Mouse (Mus musculus): Measurements from ENCODE around the gene Car1. TPM values are rescaled to one million over a fixed set of nuclear protein-coding genes. Genes with fewer than 3 reads are reported as not detected.

Gene Car1
- total and polyA plus RNA-seq, 2 experiments from 2014 or later, result 0.17 TPM; not detected in 1

DNA sequence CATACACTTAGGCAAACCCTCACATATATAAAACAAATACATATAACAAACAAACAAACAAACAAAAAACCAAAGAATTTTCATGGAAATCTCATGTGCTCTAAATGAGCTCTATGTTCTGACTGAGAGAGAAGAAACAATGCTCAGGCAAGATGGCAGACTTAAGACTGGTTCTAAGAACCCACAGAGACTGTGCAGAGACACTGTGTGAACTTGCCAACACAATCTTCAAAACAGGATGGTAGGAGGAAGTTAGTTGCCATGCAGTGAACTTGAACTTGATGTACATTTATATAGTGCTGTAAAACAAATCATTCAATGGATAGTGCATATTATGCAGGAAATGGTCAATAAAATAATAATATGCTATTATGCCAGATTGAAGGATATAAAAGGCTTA lies 1.5 kb downstream of the Car1 start:
- Histone ChIP-seq H3K4me1 (ENCODE audit: insufficient read depth, low read length) (no peaks in the 10 kb centered on the region), H3K9me3 (ENCODE audit: low read length) (no peaks in the 10 kb centered on the region), H3K27ac (ENCODE audit: low read depth, low read length) (no peak overlapping the region), H3K9ac (replicated peaks; ENCODE audit: low read length, poor library complexity, severe bottlenecking) (no peak overlapping the region), H3K36me3 (ENCODE audit: insufficient read depth, low read length) (no peaks in the 10 kb centered on the region), H3K27me3 (ENCODE audit: insufficient read depth, low read length) (no peaks in the 10 kb centered on the region), H3K4me2 (ENCODE audit: low read depth, low read length, poor library complexity, severe bottlenecking) (no peak overlapping the region), H3K4me3 (ENCODE audit: low read depth, low read length) (no peak overlapping the region)
- ATAC-seq (ENCODE audit: low FRiP score) (no peak), DNase-seq (ENCODE audit: low spot score) (no peak)
- no peak for TF ChIP-seq CTCF (IDR thresholded peaks at IDR 0.05)

DNA sequence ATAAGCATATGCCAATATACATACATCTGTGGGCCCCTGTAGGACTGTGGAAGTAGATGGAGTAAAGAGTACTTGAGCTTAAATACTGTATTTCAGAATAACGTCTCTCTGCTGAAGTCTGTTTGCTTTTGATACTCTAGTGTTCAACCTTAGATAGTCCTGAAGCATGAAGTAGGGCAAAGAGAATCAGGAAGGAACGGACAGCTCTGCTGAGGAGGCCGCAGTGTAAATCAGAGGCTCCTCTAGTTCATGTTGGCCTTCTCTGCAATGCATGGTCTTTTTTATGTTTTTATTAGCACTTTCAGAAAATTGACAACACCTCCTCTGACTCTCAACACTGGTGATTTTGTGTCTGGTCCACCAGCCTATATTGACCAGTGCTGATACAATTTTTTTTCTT lies 2.2 kb downstream of the Car1 start:
- Histone ChIP-seq H3K27me3 (ENCODE audit: insufficient read depth, low read length) (no peaks in the 10 kb centered on the region), H3K4me2 (ENCODE audit: low read depth, low read length, poor library complexity, severe bottlenecking) (no peak overlapping the region), H3K9ac (replicated peaks; ENCODE audit: low read length, poor library complexity, severe bottlenecking) (no peak overlapping the region), H3K9me3 (ENCODE audit: low read length) (no peaks in the 10 kb centered on the region), H3K36me3 (ENCODE audit: insufficient read depth, low read length) (no peaks in the 10 kb centered on the region), H3K27ac (ENCODE audit: low read depth, low read length) (no peak overlapping the region), H3K4me1 (ENCODE audit: insufficient read depth, low read length) (no peaks in the 10 kb centered on the region), H3K4me3 (ENCODE audit: low read depth, low read length) (no peak overlapping the region)
- ATAC-seq (ENCODE audit: low FRiP score), result no peak
- DNase-seq (ENCODE audit: low spot score), result no peak
- no peak for TF ChIP-seq CTCF (IDR thresholded peaks at IDR 0.05)
- 89% methylated on average over 3 of the region's 3 CpGs for WGBS

DNA sequence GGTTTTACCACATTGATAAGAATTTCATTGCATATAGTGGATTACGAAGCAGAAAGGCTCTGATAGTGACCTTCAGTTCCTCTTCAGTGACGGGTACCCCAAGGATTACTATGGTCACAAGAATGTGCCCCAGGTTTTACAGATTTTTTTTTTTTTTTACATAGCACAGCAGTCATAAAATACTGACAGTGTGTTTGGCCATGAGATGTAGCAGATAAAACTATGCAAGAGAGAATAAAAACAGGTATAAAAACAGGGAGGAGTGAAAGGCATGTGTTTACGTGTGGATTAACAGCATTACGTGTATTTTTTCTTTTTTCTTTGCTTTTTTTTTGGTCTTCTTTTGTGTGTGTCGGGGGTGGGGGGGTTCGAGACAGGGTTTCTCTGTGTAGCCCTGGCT lies 3.3 kb downstream of the Car1 start:
- no peaks in the 10 kb centered on the region for H3K4me1 ChIP-seq (ENCODE audit: insufficient read depth, low read length)
- H3K9me3 ChIP-seq (ENCODE audit: low read length), result no peaks in the 10 kb centered on the region
- no peak overlapping the region for H3K4me2 ChIP-seq (ENCODE audit: low read depth, low read length, poor library complexity, severe bottlenecking)
- WGBS, result 83% methylated on average over 6 of the region's 6 CpGs
- H3K27ac ChIP-seq (ENCODE audit: low read depth, low read length), result no peak overlapping the region
- ATAC-seq (ENCODE audit: low FRiP score) (no peak), DNase-seq (ENCODE audit: low spot score) (no peak)
- no peak overlapping the region for H3K4me3 ChIP-seq (ENCODE audit: low read depth, low read length)
- no peaks in the 10 kb centered on the region for H3K27me3 ChIP-seq (ENCODE audit: insufficient read depth, low read length)
- H3K36me3 ChIP-seq (ENCODE audit: insufficient read depth, low read length), result no peaks in the 10 kb centered on the region
- TF ChIP-seq CTCF (IDR thresholded peaks at IDR 0.05), result no peak
- H3K9ac ChIP-seq (replicated peaks; ENCODE audit: low read length, poor library complexity, severe bottlenecking), result no peak overlapping the region

DNA sequence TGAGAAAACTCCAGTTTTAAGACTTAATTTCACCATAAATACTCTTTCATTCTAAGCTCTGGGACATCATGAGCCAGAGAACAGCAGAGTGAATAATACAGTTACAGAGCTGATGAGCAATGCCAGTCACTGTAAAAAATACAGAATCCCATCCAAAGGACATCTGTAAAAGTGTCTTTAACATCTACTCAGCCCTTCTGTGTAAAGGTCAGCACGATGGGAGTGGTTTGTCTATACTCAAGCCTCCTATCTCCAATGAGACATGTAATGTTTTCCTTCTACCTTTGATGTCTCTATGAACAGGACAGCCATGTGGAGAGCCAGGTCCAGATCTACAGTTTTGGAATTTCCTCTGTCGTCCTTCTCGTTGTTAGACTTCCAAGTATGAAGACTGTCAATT lies 11.1 kb downstream of the Car1 start:
- H3K9ac ChIP-seq (replicated peaks; ENCODE audit: low read length, poor library complexity, severe bottlenecking), result no peak overlapping the region
- no peaks in the 10 kb centered on the region for H3K9me3 ChIP-seq (ENCODE audit: low read length)
- H3K27me3 ChIP-seq (ENCODE audit: insufficient read depth, low read length), result no peaks in the 10 kb centered on the region
- no peak for TF ChIP-seq CTCF (IDR thresholded peaks at IDR 0.05)
- DNase-seq (ENCODE audit: low spot score) (no peak), ATAC-seq (ENCODE audit: low FRiP score) (no peak)
- no peak overlapping the region for H3K27ac ChIP-seq (ENCODE audit: low read depth, low read length)
- H3K36me3 ChIP-seq (ENCODE audit: insufficient read depth, low read length), result no peaks in the 10 kb centered on the region
- H3K4me3 ChIP-seq (ENCODE audit: low read depth, low read length), result no peak overlapping the region
- no peak overlapping the region for H3K4me2 ChIP-seq (ENCODE audit: low read depth, low read length, poor library complexity, severe bottlenecking)
- no peaks in the 10 kb centered on the region for H3K4me1 ChIP-seq (ENCODE audit: insufficient read depth, low read length)
- WGBS, result 88% methylated on average over 3 of the region's 3 CpGs

DNA sequence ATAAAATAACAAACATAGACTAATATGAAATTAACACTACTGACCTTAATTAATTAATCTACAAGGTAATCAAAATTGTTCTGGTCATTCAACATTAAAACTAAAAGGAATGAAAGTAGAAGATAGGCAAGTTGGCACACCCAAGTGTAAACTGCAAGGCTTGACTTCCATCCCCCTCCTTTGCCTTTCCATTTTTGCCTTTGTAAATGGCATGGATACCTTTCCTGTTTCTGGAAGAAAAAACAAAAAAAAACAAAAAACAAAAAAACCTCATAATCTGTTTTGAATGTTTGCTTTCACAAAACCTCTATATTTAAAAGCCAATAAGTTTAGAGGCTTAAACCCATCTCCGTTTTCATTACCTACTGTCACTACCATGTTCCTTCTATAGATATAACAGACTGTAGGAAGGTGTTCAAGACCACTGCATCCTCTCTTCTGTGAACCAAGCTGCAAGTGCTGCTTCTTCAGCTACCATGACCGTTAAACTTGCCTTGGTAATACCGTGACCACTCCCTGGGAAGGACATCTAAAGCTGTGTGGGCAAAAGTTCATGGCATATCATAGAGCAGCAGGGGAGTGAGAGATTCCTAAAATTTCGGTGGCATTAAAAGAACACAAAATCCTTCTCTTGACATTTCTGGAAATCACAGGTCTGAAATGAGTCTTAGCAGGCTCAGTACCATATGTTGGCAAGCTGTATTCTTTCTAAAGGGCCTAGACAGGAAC lies 12.7 kb downstream of the Car1 start:
- no peaks in the 10 kb centered on the region for H3K36me3 ChIP-seq (ENCODE audit: insufficient read depth, low read length)
- DNase-seq (ENCODE audit: low spot score) (no peak), ATAC-seq (ENCODE audit: low FRiP score) (no peak)
- no peaks in the 10 kb centered on the region for H3K27me3 ChIP-seq (ENCODE audit: insufficient read depth, low read length)
- no peak overlapping the region for H3K27ac ChIP-seq (ENCODE audit: low read depth, low read length)
- H3K9ac ChIP-seq (replicated peaks; ENCODE audit: low read length, poor library complexity, severe bottlenecking), result no peak overlapping the region
- H3K4me2 ChIP-seq (ENCODE audit: low read depth, low read length, poor library complexity, severe bottlenecking), result no peak overlapping the region
- TF ChIP-seq CTCF (IDR thresholded peaks at IDR 0.05), result no peak
- WGBS, result 81% methylated on average over 4 of the region's 4 CpGs
- H3K4me1 ChIP-seq (ENCODE audit: insufficient read depth, low read length), result no peaks in the 10 kb centered on the region
- no peaks in the 10 kb centered on the region for H3K9me3 ChIP-seq (ENCODE audit: low read length)
- no peak overlapping the region for H3K4me3 ChIP-seq (ENCODE audit: low read depth, low read length)

DNA sequence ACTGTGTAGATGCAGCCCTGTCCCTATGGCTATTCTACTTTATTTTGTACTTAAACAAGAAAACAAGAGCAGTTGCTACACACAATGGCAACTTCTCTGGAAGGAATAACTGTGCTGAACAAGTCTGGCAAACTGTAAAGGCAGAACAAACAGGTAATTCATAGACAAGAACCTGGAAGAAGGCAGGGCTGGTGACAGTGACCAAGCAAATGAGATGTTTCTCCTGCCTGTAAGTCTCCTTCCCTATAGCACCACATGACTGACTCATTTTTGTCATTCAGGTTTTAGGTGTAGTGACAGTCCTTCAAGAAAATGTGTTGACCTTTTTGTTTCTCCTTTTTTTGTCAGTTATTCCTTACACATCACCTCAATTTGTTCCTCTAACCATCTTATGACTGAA lies 16.1 kb downstream of the Car1 start:
- TF ChIP-seq CTCF (IDR thresholded peaks at IDR 0.05), result no peak
- no peaks in the 10 kb centered on the region for H3K36me3 ChIP-seq (ENCODE audit: insufficient read depth, low read length)
- H3K9me3 ChIP-seq (ENCODE audit: low read length), result no peaks in the 10 kb centered on the region
- no peaks in the 10 kb centered on the region for H3K4me1 ChIP-seq (ENCODE audit: insufficient read depth, low read length)
- ATAC-seq (ENCODE audit: low FRiP score) (no peak), DNase-seq (ENCODE audit: low spot score) (no peak)
- no peak overlapping the region for H3K4me3 ChIP-seq (ENCODE audit: low read depth, low read length)
- H3K4me2 ChIP-seq (ENCODE audit: low read depth, low read length, poor library complexity, severe bottlenecking), result no peak overlapping the region
- H3K27ac ChIP-seq (ENCODE audit: low read depth, low read length), result no peak overlapping the region
- H3K27me3 ChIP-seq (ENCODE audit: insufficient read depth, low read length), result no peaks in the 10 kb centered on the region
- H3K9ac ChIP-seq (replicated peaks; ENCODE audit: low read length, poor library complexity, severe bottlenecking), result no peak overlapping the region
